Mouse (Mus musculus): ENCODE measurements at regions not wholly inside any gene's neighbourhood (a gene's known extent, or its start where the extent isn't known, plus 50 kb on each side); places are given as distances from the start of the nearest gene placed in this dataset.

- no peak for TF ChIP-seq CTCF (IDR thresholded peaks at IDR 0.05; ENCODE audit: low read depth)
- Histone ChIP-seq H3K4me2 (no peak overlapping the region), H3K27me3 (ENCODE audit: insufficient read depth, low read length) (no peaks in the 10 kb centered on the region), H3K4me1 (ENCODE audit: insufficient read depth) (no peaks in the 10 kb centered on the region), H3K27ac (ENCODE audit: low read depth) (no peak overlapping the region), H3K9me3 (ENCODE audit: low read depth, low read length) (no peaks in the 10 kb centered on the region), H3K9ac (no peak overlapping the region), H3K36me3 (ENCODE audit: insufficient read depth) (no peaks in the 10 kb centered on the region), H3K4me3 (ENCODE audit: low read depth, low read length) (no peak overlapping the region)
- no peak for ATAC-seq (ENCODE audit: insufficient read depth)
- WGBS, result 83% methylated on average over 5 of the region's 5 CpGs
- DNase-seq, result no peak
Measured at GRCm38 (mm10) chr13:48193942-48194341, 67.1 kb upstream of the Id4 start.

GRCm38 (mm10) chr13:48207824-48208223 is 53.2 kb upstream of the Id4 start:
- Histone ChIP-seq H3K4me1 (ENCODE audit: insufficient read depth) (no peaks in the 10 kb centered on the region), H3K9me3 (ENCODE audit: low read depth, low read length) (no peaks in the 10 kb centered on the region), H3K27ac (ENCODE audit: low read depth) (no peak overlapping the region), H3K36me3 (ENCODE audit: insufficient read depth) (no peaks in the 10 kb centered on the region), H3K4me2 (no peak overlapping the region), H3K4me3 (ENCODE audit: low read depth, low read length) (no peak overlapping the region), H3K9ac (no peak overlapping the region), H3K27me3 (ENCODE audit: insufficient read depth, low read length) (no peaks in the 10 kb centered on the region)
- DNase-seq (no peak), ATAC-seq (ENCODE audit: insufficient read depth) (no peak)
- WGBS, result 55% methylated on average over 4 of the region's 4 CpGs
- no peak for TF ChIP-seq CTCF (IDR thresholded peaks at IDR 0.05; ENCODE audit: low read depth)

Data from lung, embryonic 14.5 days (tissue).